Mouse (Mus musculus) cortical plate, adult 2 months (tissue): Measurements from ENCODE around the gene Slc35e3.
"Not testable (repeated sequence)": the region's sequence is repeated elsewhere in the genome, so short reads cannot be mapped to it uniquely, and the experiment has no call there.

Experiments used
- CTCF ChIP-seq: fragments of 200-500 bp; IDR thresholded peaks from 2 replicates; pipeline ENCODE4 v1.5.1; 2011; ENCODE audit warnings: mild to moderate bottlenecking, control low read depth, low read length; ENCODE audit not compliant: insufficient read depth; ENCODE audit errors: extremely low read depth
- POLR2A ChIP-seq: fragments of 200-500 bp; IDR thresholded peaks from 2 replicates; pipeline ENCODE4 v1.6.1; 2011; ENCODE audit warnings: mild to moderate bottlenecking, low read length, control low read depth; ENCODE audit not compliant: insufficient read depth; ENCODE audit errors: extremely low read depth

- not testable (repeated sequence) for TF ChIP-seq POLR2A, CTCF
These were observed 11.9 kb downstream of the Slc35e3 start for GRCm38 (mm10) chr10:117734104-117734852.
